Mouse (Mus musculus): ENCODE data around the gene Kcnn3. TPM values are rescaled to one million over a fixed set of nuclear protein-coding genes. Genes with fewer than 3 reads are reported as not detected.

Gene Kcnn3
- polyA plus RNA-seq, 1 experiment = not detected

DNA sequence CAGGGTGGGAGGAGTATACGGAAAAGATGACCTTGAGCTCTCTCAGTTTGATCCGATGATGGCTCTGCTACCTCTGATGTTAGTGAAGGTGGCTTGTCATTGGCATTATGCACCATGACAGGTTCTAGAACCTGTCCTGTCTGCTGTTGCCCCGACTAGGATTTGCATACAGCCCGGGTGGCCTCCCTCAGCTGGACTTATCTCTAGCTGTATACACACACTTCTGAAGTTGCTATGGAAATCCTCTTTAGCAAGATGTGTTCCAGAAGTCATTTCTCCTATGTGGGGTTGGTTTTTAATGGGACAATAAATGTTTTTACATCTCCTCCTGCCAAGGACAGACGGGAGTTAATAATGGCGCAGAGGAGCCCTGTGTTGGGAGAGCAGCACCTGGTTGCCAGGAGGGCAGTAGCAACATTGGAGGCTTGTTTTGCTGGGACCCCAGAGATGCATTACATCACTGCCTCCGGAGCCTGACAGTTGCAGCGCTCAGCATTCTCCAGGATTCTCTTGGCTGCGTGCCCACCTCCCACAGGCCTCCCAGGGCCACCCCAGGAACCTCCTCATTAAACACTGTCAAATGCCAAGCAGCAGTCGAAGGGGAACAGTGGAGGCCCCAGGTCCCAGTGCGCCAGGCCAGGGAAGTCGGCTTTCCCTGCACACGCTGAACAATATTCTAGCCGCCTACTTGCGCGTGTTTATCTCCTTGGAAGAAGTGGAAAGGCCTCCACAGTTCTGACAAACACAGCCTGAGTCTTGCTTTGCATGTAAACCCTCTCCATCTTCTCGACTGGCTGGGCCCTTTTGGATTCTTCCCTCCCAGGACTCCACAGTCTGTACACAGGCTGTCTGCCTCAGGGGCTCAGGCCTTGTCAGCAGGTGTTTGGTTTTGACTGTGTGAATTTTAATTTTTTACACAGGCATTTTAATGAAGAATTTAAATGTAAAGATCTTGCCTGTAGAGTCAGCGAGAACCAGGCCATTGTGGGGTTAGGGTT lies 93.9 kb downstream of the Kcnn3 start:
- TF ChIP-seq GATA1 (IDR thresholded peaks at IDR 0.05; ENCODE audit: low read length) = no peak

DNA sequence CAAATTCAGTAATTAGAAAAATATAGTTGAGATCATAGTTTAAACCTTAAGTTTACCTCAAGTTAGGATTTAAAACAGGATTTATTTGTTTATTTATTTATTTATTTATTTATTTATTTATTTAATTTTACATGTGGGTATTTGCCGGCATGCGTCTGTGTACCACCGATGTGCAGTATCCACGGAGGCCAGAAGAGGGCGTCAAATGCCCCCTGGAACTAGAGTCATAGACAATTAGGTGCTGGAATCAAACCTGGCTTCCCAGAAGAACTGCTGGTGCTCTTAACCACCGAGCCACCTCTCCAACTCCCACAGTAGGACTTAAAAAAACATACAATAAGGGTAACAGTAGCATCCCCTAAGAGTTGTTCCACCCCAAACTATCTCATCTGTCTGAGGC lies 96.9 kb downstream of the Kcnn3 start:
- TF ChIP-seq GATA1 (IDR thresholded peaks at IDR 0.05; ENCODE audit: low read length) = no peak

DNA sequence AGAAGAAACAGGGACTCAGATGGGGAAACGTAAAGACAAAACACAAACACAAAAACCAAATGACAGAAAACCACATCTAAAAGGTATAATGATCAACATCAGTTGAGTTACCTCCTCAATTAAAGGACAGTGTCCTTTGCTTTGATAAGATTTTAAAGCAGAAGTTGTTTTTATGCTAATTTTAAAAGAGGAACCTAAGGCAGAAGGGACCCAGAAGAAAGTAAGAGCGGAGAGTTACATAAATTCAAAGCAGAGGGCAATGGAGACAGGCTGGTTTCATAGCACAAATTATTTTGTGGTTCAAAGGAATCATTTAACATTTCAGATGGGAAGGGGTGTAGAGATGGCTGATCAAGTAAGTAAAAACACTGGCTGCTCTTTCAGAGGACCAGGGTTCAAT lies 97.4 kb downstream of the Kcnn3 start:
- TF ChIP-seq GATA1 (IDR thresholded peaks at IDR 0.05; ENCODE audit: low read length) = no peak

DNA sequence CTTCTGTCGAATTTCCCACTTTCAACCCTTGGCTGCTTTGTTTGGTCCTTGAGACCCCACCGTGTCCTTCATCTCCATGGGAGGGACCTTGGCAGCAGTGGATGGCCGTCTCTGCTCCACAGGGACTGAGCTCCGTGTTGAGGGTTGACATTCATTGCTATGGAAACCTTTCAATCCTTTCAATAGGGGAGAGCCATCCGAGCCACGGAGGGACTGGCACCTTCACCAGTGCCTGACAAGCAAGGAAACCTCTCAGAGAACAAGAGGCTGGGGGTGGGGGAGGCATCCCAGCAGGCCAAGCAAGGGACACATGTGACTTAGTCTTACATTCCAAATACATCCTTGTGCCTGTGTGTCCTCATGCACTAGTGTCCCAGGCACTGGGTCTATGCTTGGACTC lies 102.9 kb downstream of the Kcnn3 start:
- no peak for TF ChIP-seq GATA1 (IDR thresholded peaks at IDR 0.05; ENCODE audit: low read length)

DNA sequence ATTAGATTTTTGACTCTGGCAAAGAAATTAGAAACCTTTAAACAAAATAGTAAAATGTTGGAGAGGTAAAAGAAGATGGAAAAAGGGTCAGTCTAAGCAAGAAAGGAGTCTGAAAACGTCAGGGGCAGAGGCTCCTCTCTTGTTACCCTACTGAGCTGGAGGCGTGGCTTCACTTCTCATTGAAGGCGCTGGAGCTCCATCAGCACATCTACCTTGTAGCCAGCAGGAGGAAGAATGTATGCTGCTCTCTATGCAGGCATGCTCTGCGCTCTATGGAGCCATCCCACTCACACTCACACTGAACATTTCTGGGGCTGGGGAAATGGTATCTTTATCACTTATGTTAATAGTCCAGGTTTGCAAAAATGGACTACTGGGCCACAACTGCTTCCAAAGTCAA lies 103.6 kb downstream of the Kcnn3 start:
- TF ChIP-seq GATA1 (IDR thresholded peaks at IDR 0.05; ENCODE audit: low read length) = no peak

DNA sequence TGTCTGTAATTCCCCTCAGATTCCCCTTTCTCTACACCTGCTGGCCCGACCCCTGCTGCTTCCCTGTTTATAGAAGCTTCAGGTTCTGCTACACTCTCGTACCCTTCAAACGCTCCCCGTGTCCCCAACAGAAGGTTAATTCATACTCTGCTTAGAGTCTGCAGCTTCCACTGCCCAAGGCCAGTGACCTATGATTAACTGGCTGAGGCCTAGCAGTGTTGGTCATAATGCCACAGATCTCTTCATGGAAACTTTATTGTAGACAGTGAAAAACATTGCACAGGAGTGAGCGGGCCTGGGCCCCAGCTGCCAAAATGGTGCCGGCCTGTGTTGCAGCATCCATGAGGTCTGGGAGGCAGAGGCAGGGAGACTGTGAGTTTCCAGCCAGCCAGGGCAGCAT lies 104.0 kb downstream of the Kcnn3 start:
- no peak for TF ChIP-seq GATA1 (IDR thresholded peaks at IDR 0.05; ENCODE audit: low read length)

DNA sequence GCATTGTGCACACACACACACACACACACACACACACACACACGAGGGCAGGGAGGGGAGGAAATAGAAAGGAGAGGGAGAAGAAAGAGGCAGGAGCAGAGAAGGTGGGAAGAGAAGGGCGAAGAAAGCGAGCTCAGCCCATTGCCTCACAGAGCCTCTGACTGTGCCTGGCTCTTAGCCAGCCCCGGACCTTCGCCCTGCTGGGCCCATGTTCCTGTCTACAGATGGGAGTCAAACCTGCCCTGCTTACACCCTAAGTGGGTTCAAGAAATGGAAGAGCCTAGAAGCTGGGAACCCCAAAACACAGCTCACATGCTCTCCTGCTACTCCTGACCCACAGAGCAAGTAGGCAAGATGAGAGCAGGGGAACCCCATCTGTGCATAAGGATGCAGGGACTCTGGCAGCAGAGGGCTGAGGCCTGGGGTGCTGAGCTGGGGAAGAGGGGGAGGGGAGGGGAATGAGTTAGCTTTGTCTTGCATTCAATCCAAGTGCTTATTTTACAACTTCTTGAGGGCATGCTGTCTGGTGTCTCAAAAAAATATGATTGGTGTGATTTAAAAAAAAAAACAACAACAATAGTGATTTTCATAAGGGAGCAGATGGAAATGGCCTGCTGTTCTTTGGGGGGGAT lies 105.0 kb downstream of the Kcnn3 start:
- no peak for TF ChIP-seq GATA1 (IDR thresholded peaks at IDR 0.05; ENCODE audit: low read length)

DNA sequence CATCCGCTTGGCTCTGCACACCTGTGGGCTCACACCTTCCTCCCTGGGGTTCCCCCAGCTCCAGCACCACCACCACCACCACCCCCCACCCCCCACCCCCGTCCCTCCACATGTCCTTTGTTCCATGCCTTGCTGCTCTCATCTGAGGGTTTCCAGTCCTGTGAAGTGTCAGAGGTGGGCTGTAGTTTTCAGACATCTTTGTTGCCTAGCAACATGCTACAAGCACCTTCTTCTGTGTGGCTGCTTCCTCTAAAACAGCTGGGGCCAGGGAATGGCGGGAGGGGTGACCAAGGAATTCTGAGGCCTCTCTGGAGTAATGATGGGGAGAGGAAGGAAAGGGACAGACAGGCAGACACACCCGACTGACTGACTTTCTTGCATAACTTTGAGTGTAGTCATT lies 106.6 kb downstream of the Kcnn3 start:
- no peak for TF ChIP-seq GATA1 (IDR thresholded peaks at IDR 0.05; ENCODE audit: low read length)

DNA sequence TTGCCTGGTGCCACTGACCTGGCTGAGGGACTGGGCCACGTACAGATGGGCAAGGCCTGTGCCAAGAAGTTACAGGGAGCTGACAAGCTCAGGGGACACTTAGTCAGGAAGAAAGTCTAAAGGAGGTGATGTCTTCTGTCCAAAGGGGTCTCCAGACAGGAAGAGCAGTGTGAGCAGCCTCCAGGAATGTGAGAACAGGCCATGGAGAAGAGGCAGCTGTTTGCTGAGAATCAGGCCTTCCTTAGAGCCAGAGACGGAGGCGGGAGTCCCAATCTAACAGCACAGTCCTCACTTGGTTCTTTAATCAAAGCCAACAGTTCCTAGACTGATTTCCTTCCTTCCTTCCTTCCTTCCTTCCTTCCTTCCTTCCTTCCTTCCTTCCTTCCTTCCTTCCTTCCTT lies 109.8 kb downstream of the Kcnn3 start:
- TF ChIP-seq GATA1 (IDR thresholded peaks at IDR 0.05; ENCODE audit: low read length) = no peak

DNA sequence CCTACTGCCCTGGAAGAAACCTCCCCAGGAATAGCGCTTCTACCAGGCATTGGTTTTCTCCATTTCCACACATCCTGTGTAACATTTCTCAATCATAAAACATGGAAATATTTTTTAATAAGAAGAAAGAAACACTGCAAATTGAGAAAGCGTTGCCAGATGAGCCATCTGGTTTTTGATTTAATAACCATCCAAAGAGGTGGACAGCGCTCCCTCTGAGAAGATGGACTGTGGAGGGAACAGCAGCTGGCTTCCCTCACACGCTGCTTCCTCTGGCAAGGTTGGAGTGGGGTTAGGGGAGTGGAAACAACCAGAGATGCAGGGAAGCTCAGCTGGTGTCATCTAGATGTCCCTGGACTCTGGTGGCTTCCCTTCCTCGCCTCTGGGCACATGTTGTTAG lies 111.8 kb downstream of the Kcnn3 start:
- no peak for TF ChIP-seq GATA1 (IDR thresholded peaks at IDR 0.05; ENCODE audit: low read length)

DNA sequence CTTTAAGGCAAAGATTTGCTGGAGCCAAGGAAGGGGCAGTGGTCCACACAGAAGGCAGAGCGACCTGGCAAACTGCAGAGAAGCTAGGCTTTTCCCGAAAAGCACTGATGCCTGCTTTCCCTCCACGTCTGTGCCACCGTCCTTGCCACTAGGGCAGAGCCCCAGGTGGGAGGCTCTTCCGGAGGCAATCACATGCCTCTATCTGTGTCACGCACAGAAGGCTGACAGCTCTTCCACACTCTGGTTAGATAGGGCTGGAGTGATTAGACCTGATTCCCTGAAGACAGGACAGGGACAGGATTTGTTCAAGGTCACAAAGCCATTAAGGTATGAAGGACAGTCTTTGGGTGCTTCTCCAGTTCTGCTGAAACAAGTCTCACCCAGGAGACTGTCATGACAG lies 113.6 kb downstream of the Kcnn3 start:
- TF ChIP-seq GATA1 (IDR thresholded peaks at IDR 0.05; ENCODE audit: low read length) = no peak

DNA sequence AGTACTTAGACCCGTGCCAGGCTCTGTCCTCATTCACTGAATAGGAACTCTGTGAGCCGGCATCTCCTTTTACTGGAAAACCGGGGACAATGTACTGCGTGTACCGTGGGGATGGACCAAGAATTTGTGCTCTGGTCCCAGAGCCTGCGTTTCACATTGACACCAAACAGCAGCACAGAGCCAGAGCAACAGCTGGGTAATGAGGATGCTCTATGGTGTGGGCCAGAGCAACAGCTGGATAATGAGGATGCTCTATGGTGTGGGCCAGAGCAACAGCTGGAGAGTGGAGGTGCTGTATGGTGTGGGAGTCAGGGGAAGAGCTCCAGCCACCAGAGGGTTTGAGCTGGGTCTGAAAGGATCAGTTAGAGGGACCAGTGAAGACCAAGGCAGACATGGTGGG lies 114.0 kb downstream of the Kcnn3 start:
- TF ChIP-seq GATA1 (IDR thresholded peaks at IDR 0.05; ENCODE audit: low read length) = no peak

DNA sequence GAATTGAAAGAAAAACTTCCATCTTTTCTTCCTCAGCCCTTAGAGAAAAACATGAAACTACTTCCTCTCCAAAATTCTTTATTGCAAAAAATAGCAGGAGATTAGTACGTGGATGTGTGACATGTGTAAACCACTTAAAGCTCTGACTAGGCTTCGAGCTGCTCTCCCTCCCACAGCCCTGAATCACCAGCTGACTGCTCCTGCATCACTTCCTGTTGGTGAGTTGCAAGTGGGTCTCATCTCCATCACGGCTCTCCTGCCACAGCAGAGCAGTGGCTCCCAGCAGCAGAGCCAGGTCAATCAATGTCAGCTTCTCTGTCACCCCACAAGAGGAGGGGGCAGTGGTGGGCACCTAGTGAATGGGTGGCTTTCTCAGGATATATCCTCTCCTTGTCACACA lies 120.8 kb downstream of the Kcnn3 start:
- TF ChIP-seq GATA1 (IDR thresholded peaks at IDR 0.05; ENCODE audit: low read length) = no peak

DNA sequence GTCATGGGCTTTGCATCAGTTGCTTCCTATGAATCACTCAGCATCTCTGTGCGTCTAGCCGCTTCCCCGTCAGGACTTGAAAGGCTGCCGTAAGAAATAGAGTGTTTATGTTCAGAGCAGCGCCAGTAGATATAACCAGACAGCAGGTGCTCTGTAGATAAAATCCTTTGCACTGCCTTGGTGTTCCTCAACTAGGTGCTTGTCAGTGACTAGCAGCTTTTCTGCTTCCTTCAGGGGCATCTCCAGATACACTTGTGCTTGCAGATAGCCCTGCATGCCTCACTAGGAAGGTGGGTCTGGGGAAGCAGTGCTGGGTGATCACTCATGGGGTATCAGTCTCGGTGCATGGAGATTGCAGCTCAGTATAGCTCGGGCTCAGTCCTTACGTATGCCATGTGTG lies 123.4 kb downstream of the Kcnn3 start:
- TF ChIP-seq GATA1 (IDR thresholded peaks at IDR 0.05; ENCODE audit: low read length) = no peak

DNA sequence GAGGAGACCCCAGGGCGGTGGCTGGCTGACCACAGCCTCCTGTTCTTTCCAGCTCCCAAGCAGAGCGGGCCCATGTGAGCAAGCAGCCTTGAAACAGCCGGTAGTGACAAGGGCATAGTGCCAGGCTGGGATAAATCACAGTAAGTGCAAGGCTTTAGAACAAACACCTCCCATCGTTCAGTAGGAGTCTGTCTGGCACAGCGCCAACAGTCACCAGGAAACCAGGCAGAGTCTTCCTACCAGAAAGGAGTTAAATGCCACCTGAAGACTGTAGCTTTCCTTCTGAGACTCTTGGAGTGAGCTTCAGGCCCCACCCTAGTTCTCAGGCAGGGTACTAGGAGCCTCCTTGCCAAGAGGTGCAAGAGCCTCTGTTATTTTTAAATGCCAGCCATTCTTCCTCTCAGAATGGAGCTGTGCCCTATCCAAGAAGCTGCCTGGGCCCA lies 126.9 kb downstream of the Kcnn3 start:
- no peak for TF ChIP-seq GATA1 (IDR thresholded peaks at IDR 0.05; ENCODE audit: low read length)

DNA sequence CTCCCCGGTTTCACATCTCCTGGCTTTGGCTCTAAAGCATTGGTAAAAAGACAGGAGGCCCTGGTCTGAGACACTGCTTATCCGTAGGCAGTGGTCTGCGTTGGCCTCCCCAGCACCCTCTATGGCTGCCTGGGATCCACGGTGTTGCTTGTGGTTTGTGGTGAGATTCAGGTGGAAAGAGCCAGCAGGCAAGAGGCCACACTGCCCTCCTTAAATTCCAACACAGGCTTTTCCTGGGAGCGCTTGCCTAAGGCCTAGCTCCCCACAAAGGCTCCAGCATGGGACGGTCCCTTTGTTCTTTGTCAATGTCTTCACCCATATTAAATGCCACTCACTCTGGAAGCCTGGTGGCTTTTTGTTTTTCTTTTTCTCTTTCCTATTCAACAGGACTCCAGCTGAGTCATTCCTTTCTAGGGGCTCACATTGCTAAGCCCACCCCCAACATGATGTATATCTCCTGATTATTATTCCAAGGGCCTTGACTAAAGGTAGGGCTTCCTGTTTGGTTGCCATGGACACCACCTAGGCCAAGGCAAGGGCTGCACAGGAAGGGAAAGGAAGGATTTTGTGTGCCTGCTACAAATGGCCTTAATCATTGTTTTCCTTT lies 127.4 kb downstream of the Kcnn3 start:
- no peak for TF ChIP-seq GATA1 (IDR thresholded peaks at IDR 0.05; ENCODE audit: low read length)

Data from G1E-ER4 (cell line).